Mouse (Mus musculus) spleen, adult 2 months (tissue): ENCODE measurements around the gene Tet2.

ENCODE experiments used
- CTCF ChIP-seq: fragments of 200-500 bp; IDR thresholded peaks from 2 replicates; pipeline ENCODE4 v1.5.1; 2011; ENCODE audit warnings: mild to moderate bottlenecking, inconsistent platforms; ENCODE audit not compliant: insufficient read depth, insufficient read length, insufficient replicate concordance; ENCODE audit errors: extremely low read depth
- POLR2A ChIP-seq: fragments of 200-500 bp; IDR thresholded peaks from 2 replicates; pipeline ENCODE4 v1.6.1; 2011; ENCODE audit warnings: low read depth, low read length, inconsistent platforms

- TF ChIP-seq CTCF (no peak), POLR2A (no peak)
Observed at GRCm38 (mm10) chr3:133506289-133506954, 38.5 kb downstream of the Tet2 start.
